Mouse (Mus musculus): ENCODE data around the gene Thpo.

Gene Thpo

GRCm38 (mm10) chr16:20723247-20723646 is 11.1 kb downstream of the Thpo start:
- DNase-seq = no peak

- DNase-seq = no peak
Measured at GRCm38 (mm10) chr16:20722736-20723135, 11.6 kb downstream of the Thpo start.

- DNase-seq = no peak
Measured at GRCm38 (mm10) chr16:20721808-20722207, 12.5 kb downstream of the Thpo start.

- DNase-seq = no peak
Measured at GRCm38 (mm10) chr16:20717978-20718670, 16.2 kb downstream of the Thpo start.

- DNase-seq = peak; percentile 95 to 96
Measured at GRCm38 (mm10) chr16:20717181-20717977, 16.9 kb downstream of the Thpo start, which contains the start of the genes Polr2h and Clcn2. Gene Polr2h (plus strand): TSS chr16:20717665. Gene Clcn2 (minus strand): TSS chr16:20717746.

- peak in 1 of 2 experiments; percentile 22 for DNase-seq
Measured at GRCm38 (mm10) chr16:20716841-20717180, 17.5 kb downstream of the Thpo start.

- peak; percentile 44 to 73 for DNase-seq
Measured at GRCm38 (mm10) chr16:20715976-20716840, 18.1 kb downstream of the Thpo start.

GRCm38 (mm10) chr16:20715566-20715965 is 18.7 kb downstream of the Thpo start:
- no peak for DNase-seq

- DNase-seq = no peak
Measured at GRCm38 (mm10) chr16:20715161-20715560, 19.1 kb downstream of the Thpo start.

GRCm38 (mm10) chr16:20714307-20715080 is 19.8 kb downstream of the Thpo start:
- DNase-seq = no peak

- DNase-seq = no peak
Measured at GRCm38 (mm10) chr16:20712889-20713288, 21.4 kb downstream of the Thpo start.

GRCm38 (mm10) chr16:20712190-20712589 is 22.1 kb downstream of the Thpo start:
- no peak for DNase-seq

GRCm38 (mm10) chr16:20710810-20711209 is 23.5 kb downstream of the Thpo start:
- DNase-seq = no peak

GRCm38 (mm10) chr16:20710370-20710769 is 23.9 kb downstream of the Thpo start:
- no peak for DNase-seq

- DNase-seq = peak in 1 of 2 experiments; percentile 61
Measured at GRCm38 (mm10) chr16:20708939-20709734, 25.2 kb downstream of the Thpo start.

- DNase-seq = no peak
Measured at GRCm38 (mm10) chr16:20708220-20708938, 25.9 kb downstream of the Thpo start.

GRCm38 (mm10) chr16:20706407-20707055 is 27.8 kb downstream of the Thpo start:
- no peak for DNase-seq

- no peak for DNase-seq
Measured at GRCm38 (mm10) chr16:20705786-20706185, 28.5 kb downstream of the Thpo start.

- DNase-seq = no peak
Measured at GRCm38 (mm10) chr16:20703699-20704400, 30.5 kb downstream of the Thpo start.

GRCm38 (mm10) chr16:20703071-20703470 is 31.2 kb downstream of the Thpo start:
- no peak for DNase-seq
